Mouse (Mus musculus) liver, embryonic 14.5 days (tissue): Measurements from ENCODE around the gene Tnrc6c. TPM values are rescaled to one million over a fixed set of nuclear protein-coding genes. Genes with fewer than 3 reads are reported as not detected.
"Not testable (repeated sequence)": the region's sequence is repeated elsewhere in the genome, so short reads cannot be mapped to it uniquely, and the experiment has no call there.

ENCODE experiments used
- ATAC-seq: fragments of 200-750 bp; cut with Nextera tagmentation; 2 replicates; pipeline ENCODE4 v1.8.0; 2017; ENCODE audit warnings: moderate number of reproducible peaks, mild to moderate bottlenecking, moderate library complexity; ENCODE audit not compliant: insufficient read depth
- DNase-seq, 3 experiments: peaks; one replicate each; pipeline ENCODE4 v3.0.0-alpha.2; 2012 to 2013; ENCODE audit warnings: low read depth in 3 of 3, low spot score in 3 of 3
- H3K27ac ChIP-seq: fragments of 300-500 bp; sonication (generic); 2 replicates; pipeline ENCODE4 v1.5.1; 2014; ENCODE audit warnings: moderate library complexity, mild to moderate bottlenecking, control low read depth, inconsistent platforms
- H3K27me3 ChIP-seq: fragments of 300-500 bp; sonication (generic); 2 replicates; pipeline ENCODE4 v1.6.1; 2014; ENCODE audit warnings: mild to moderate bottlenecking, low read length, moderate library complexity; ENCODE audit not compliant: control insufficient read depth, insufficient read depth
- H3K36me3 ChIP-seq: fragments of 300-500 bp; sonication (generic); replicated peaks from 2 replicates; pipeline ENCODE4 v1.6.1; 2014; ENCODE audit warnings: low read depth; ENCODE audit not compliant: control insufficient read depth, insufficient read depth
- H3K4me1 ChIP-seq, 2 experiments: fragments of 200-500 bp in 1 of 2; fragments of 300-500 bp in 1 of 2; sonication (generic) in 1 of 2; replicated peaks; 2 replicates each; pipeline ENCODE4 v1.6.1; 2012 to 2014; ENCODE audit warnings: antibody characterized with exemption in 1 of 2, inconsistent platforms in 1 of 2, low read length in 1 of 2; ENCODE audit not compliant: control insufficient read depth in 2 of 2, insufficient read depth in 2 of 2
- H3K4me2 ChIP-seq: fragments of 300-500 bp; sonication (generic); 2 replicates; pipeline ENCODE4 v1.6.1; 2014; ENCODE audit warnings: low read depth, mild to moderate bottlenecking, control low read depth, moderate library complexity
- H3K4me3 ChIP-seq, 2 experiments: fragments of 200-500 bp in 1 of 2; fragments of 300-500 bp in 1 of 2; sonication (generic) in 1 of 2; 2 replicates each; pipeline ENCODE4 v1.5.1; 2012 to 2014; ENCODE audit warnings: low read depth in 2 of 2, low read length in 2 of 2, mild to moderate bottlenecking in 2 of 2, control low read depth in 1 of 2, inconsistent platforms in 1 of 2, moderate library complexity in 1 of 2; ENCODE audit not compliant: insufficient read depth in 1 of 2
- H3K9ac ChIP-seq: fragments of 300-500 bp; sonication (generic); replicated peaks from 2 replicates; pipeline ENCODE4 v1.6.1; 2014; ENCODE audit warnings: mild to moderate bottlenecking, control low read depth, moderate library complexity
- H3K9me3 ChIP-seq: fragments of 300-500 bp; sonication (generic); 2 replicates; pipeline ENCODE4 v1.6.1; 2016; ENCODE audit warnings: low read length, mixed read lengths; ENCODE audit not compliant: control insufficient read depth
- CTCF ChIP-seq: IDR thresholded peaks from 2 replicates; pipeline ENCODE4 v1.5.1; 2016; ENCODE audit warnings: antibody characterized with exemption, low read depth, control low read depth
- EP300 ChIP-seq: IDR thresholded peaks from 2 replicates; pipeline ENCODE4 v1.6.1; 2016; ENCODE audit warnings: antibody characterized with exemption, low read depth
- WGBS: fragments of 180-500 bp; shearing (Covaris S2); extraction: QIAGEN DNeasy Blood & Tissue Kit; methylation state at CpG from one replicate; pipeline ENCODE4 v1.1.7; 2014; ENCODE audit not compliant: insufficient replicate concordance; 5-methylcytosine and 5-hydroxymethylcytosine counted together
- polyA plus RNA-seq, 2 experiments: library from polyadenylated mRNA; depleted of rRNA in 1 of 2; stranded (reverse) in 1 of 2; unstranded in 1 of 2; fragments of >200 nt; fragmentation: Nextera tagmentation in 1 of 2; extraction: Ambion mirVana in 1 of 2; gene quantifications; 2 replicates each; pipeline versions ENCODE4 v1.2.1 to v1.2.3; 2012 to 2014

The Tnrc6c gene
- polyA plus RNA-seq, 2 experiments, result 2.4 to 3.7 TPM

- H3K9me3 ChIP-seq, result no peaks in the 10 kb centered on the region
- H3K9ac ChIP-seq, result peak within 1 kb of the TSS; percentile 99
- 5% methylated on average over 24 of the region's 24 CpGs for WGBS
- H3K27ac ChIP-seq, result peak within 1 kb of the TSS; percentile 100
- peaks cover 18 to 23% of the 10 kb centered on the region in 2 experiments for H3K4me1 ChIP-seq
- DNase-seq (peak; percentile 38 to 64 (median 50)), ATAC-seq (peak; percentile 56)
- H3K4me3 ChIP-seq, result peak within 1 kb of the TSS; percentile 75 to 81
- H3K27me3 ChIP-seq, result no peaks in the 10 kb centered on the region
- no peak for TF ChIP-seq CTCF
- no peak; the same call in none of the 2 replicates for TF ChIP-seq EP300
- H3K36me3 ChIP-seq, result peaks cover 49% of the 10 kb centered on the region
- peak within 1 kb of the TSS; percentile 98 for H3K4me2 ChIP-seq
These were observed 128.1 kb downstream of the Tnrc6c start, which contains the start of the genes Tmc8 and Tmc6 for GRCm38 (mm10) chr11:117781993-117782704. Gene Tmc8, plus strand, starts transcription at chr11:117782076. Gene Tmc6, minus strand, starts transcription at chr11:117782198.

- no peaks in the 10 kb centered on the region for H3K27me3 ChIP-seq
- peak overlapping the region; percentile 98 for H3K4me2 ChIP-seq
- WGBS, result 13% methylated on average over 9 of the region's 9 CpGs
- H3K4me3 ChIP-seq, result peak overlapping the region; percentile 75 to 81
- H3K9ac ChIP-seq, result peak overlapping the region; percentile 99
- no peaks in the 10 kb centered on the region for H3K9me3 ChIP-seq
- peaks cover 49% of the 10 kb centered on the region for H3K36me3 ChIP-seq
- peaks cover 18 to 23% of the 10 kb centered on the region in 2 experiments for H3K4me1 ChIP-seq
- DNase-seq (no peak), ATAC-seq (no peak)
- peak overlapping the region; percentile 100 for H3K27ac ChIP-seq
- TF ChIP-seq EP300 (no peak), CTCF (no peak)
These were observed 128.6 kb downstream of the Tnrc6c start for GRCm38 (mm10) chr11:117782705-117783034.

GRCm38 (mm10) chr11:117783089-117783488 is 129.0 kb downstream of the Tnrc6c start:
- peak overlapping the region; percentile 75 to 81 for H3K4me3 ChIP-seq
- ATAC-seq (0 out of 2 replicates have a peak, but pooled peaks have one; percentile 3), DNase-seq (peak; percentile 33 to 53 (median 49))
- H3K4me1 ChIP-seq, result peaks cover 16 to 20% of the 10 kb centered on the region in 2 experiments
- H3K36me3 ChIP-seq, result peaks cover 48% of the 10 kb centered on the region
- H3K27ac ChIP-seq, result peak overlapping the region; percentile 100
- peak overlapping the region; percentile 98 for H3K4me2 ChIP-seq
- H3K9me3 ChIP-seq, result no peaks in the 10 kb centered on the region
- 1% methylated on average over 31 of the region's 31 CpGs for whole genome bisulfite sequencing
- peak overlapping the region; percentile 99 for H3K9ac ChIP-seq
- TF ChIP-seq EP300 (no peak), CTCF (peak; percentile 80)
- no peaks in the 10 kb centered on the region for H3K27me3 ChIP-seq

GRCm38 (mm10) chr11:117783683-117784309 is 129.7 kb downstream of the Tnrc6c start:
- Histone ChIP-seq H3K27ac (peak overlapping the region; percentile 100), H3K9me3 (no peaks in the 10 kb centered on the region), H3K36me3 (peaks cover 43% of the 10 kb centered on the region), H3K4me2 (peak overlapping the region; percentile 98), H3K4me1 (peaks cover 9 to 14% of the 10 kb centered on the region in 2 experiments), H3K4me3 (peak overlapping the region; percentile 75 to 81), H3K9ac (peak overlapping the region; percentile 99), H3K27me3 (no peaks in the 10 kb centered on the region)
- ATAC-seq (no peak), DNase-seq (peak; percentile 48 to 60 (median 54))
- WGBS, result 34% methylated on average over 10 of the region's 10 CpGs
- TF ChIP-seq CTCF (no peak), EP300 (no peak)

GRCm38 (mm10) chr11:117786294-117786693 is 132.2 kb downstream of the Tnrc6c start:
- H3K4me3 ChIP-seq, result no peak overlapping the region
- no peaks in the 10 kb centered on the region for H3K9me3 ChIP-seq
- DNase-seq, result peak in 1 of 3 experiments; percentile 51
- WGBS, result 16% methylated on average over 10 of the region's 10 CpGs
- peaks cover 46% of the 10 kb centered on the region for H3K36me3 ChIP-seq
- peaks cover 16 to 18% of the 10 kb centered on the region in 2 experiments for H3K4me1 ChIP-seq
- TF ChIP-seq EP300 (no peak), CTCF (peak; percentile 91)
- peak overlapping the region; percentile 21; the same call in 1 of the 2 replicates for H3K4me2 ChIP-seq
- peak overlapping the region; percentile 24 for H3K9ac ChIP-seq
- H3K27me3 ChIP-seq, result no peaks in the 10 kb centered on the region
- no peak overlapping the region for H3K27ac ChIP-seq
- no peak for ATAC-seq

GRCm38 (mm10) chr11:117788481-117788880 is 134.4 kb downstream of the Tnrc6c start:
- H3K36me3 ChIP-seq, result peaks cover 48% of the 10 kb centered on the region
- not testable (repeated sequence) for H3K9me3 ChIP-seq, H3K4me3 ChIP-seq, H3K9ac ChIP-seq, H3K27me3 ChIP-seq, H3K4me2 ChIP-seq, ATAC-seq, H3K27ac ChIP-seq, DNase-seq
- 85% methylated on average over 7 of the region's 7 CpGs for WGBS
- peaks cover 30 to 35% of the 10 kb centered on the region in 2 experiments for H3K4me1 ChIP-seq
